Mouse (Mus musculus): ENCODE results near the gene Efr3b.

GRCm38 (mm10) chr12:4042411-4042810 lies 3.7 kb upstream of the Efr3b start:
- TF ChIP-seq POLR2A (IDR thresholded peaks at IDR 0.05; ENCODE audit: extremely low read depth, insufficient read depth, low read length) (no peak), CTCF (IDR thresholded peaks at IDR 0.05; ENCODE audit: extremely low read depth, insufficient read depth, low read length) (no peak)
